Mouse (Mus musculus): ENCODE measurements around the gene Zc3h6.
"Not testable (repeated sequence)": the region's sequence is repeated elsewhere in the genome, so short reads cannot be mapped to it uniquely, and the experiment has no call there.

The Zc3h6 gene

GRCm38 (mm10) chr2:128966641-128967580 lies at the start of gene Zc3h6:
Gene Zc3h6 (plus strand): TSS chr2:128967402.
- DNase-seq (ENCODE audit: low spot score in 2 of 2), result peak; percentile 95 to 97

DNA sequence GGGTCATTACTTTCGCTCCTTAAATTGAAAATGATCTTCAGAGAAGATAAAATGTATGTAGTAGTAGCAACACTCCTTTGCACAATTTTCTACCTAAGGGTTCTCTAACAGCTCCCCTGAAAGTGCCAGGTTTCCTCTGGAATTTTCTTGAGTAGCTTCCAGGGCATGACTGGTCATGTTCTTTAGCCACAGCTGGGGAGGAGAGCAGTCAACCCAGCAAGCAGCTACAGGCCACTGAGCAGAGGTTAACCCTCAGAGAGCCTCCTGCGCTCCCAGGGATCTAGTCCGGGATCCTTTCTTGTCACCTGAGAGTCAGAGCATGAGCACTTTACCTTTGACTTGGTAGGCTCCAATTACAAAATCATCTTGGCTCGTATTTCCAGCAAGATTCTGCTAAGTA lies 42.4 kb upstream of the Zc3h6 start:
- DNase-seq (ENCODE audit: low spot score in 2 of 2), result no peak

DNA sequence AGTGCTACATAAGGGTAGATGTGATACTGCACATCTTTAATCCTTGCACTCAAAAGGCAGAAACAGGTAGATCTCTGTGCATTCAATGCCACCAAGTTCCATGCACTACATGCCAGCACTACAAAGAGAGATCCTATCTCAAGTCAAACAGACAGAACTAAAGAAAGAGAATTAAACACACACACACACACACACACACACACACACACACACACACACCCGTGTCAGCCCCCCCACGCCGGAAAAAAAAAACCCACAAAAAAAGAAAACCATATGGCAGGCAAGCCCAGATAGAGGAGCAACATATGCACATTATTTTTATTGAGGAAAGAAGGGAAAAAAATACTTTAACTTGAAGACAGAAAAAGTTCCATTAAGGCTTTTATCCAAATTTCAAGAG lies 38.8 kb upstream of the Zc3h6 start:
- DNase-seq (ENCODE audit: low spot score in 2 of 2), result no peak

DNA sequence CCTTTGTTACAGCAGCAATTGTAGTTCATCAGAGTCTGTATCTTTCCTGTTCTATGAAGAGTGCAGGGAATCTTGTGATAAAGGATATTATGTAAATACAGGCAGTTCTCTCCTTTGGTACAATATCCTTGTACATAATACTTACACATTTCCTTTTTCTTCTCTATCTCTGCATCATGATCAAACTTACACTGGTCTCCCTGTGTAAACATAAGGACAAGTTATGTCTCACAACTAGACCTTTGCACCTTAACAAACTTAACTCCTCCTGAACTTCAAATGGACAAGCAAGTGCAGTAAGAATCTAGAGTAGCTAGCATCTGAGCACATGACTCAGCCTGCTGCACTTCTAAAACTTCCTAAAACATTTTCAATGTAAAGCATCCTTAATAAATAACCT lies 36.5 kb upstream of the Zc3h6 start:
- DNase-seq (ENCODE audit: low spot score in 2 of 2), result no peak

GRCm38 (mm10) chr2:128936256-128936655 lies 30.9 kb upstream of the Zc3h6 start:
- no peak for DNase-seq (ENCODE audit: low spot score in 2 of 2)

DNA sequence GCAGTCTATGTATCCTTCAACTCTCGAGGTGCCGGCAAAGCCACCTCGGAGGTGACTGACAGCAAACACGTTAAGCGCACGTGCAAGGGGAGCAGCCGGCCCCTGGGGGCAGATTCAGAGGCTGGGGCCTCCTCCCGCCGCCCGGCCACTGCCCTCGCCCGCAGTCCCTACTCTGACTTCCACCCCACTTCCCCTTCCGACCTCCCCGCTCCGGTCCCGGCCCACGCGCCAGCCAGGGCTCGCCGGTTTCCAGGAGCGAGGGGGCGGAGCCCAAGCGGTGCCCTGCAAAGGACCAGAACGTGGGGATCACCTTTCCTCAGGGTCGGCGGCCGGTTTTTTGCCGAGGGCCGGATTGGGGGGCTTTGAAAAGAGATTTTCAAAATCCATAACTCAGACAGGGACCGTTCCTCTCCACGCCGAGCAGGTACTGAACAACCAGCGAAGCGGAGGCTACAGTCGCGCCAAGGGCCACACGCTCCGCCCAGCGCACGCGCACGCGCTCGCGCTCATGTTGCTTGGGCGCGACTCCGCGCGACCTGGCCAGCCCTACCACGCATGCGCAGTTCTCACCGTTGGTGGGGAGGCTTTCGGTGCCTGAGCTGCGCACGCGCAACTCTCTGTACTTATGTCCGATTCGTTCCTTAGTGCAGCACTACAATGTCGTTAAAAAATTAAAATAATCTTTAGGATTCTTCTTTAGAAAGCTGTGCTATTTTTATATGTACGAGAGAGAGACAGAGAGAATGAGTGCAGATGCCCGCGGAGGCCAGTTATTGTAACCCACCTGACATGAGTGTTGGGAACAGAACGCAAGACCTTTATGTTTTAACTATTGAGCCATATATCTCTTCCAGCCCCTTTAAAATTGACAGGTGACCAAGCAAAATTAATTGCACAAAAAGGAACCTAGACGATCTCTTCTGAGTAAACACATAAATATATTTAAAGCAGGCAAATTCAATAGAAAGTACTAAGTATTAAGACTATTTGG lies 23.4 kb upstream of the Zc3h6 start, which contains the start of gene Zc3h8:
Zc3h8 (minus strand) TSS at position 540 of the 991 bp plus-strand sequence.
- DNase-seq (ENCODE audit: low spot score in 2 of 2), result peak; percentile 92 to 94

GRCm38 (mm10) chr2:128947962-128948588 lies 19.1 kb upstream of the Zc3h6 start:
- no peak for DNase-seq (ENCODE audit: low spot score in 2 of 2)

DNA sequence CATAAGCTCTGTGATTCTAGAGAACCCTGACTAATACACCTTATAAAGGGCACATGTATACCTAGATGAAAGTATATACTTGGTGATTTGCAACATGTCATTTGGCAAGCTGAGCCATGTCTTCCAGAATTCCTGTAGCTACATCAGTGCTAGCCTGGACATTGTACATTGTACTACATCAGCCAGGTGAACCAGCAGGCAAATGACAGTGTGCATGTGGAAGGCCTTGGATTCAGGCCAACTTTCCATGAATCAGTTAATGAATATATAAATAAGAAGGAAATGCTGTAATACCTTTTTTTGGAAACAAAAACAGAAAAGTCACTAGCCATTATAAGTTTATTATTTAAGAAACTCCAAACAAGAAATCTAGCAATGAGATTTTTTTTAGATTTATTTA lies 13.0 kb upstream of the Zc3h6 start:
- no peak for DNase-seq (ENCODE audit: low spot score in 2 of 2)

- no peak for DNase-seq (ENCODE audit: low spot score in 2 of 2)
These were observed 1.6 kb upstream of the Zc3h6 start for GRCm38 (mm10) chr2:128965505-128966105.

DNA sequence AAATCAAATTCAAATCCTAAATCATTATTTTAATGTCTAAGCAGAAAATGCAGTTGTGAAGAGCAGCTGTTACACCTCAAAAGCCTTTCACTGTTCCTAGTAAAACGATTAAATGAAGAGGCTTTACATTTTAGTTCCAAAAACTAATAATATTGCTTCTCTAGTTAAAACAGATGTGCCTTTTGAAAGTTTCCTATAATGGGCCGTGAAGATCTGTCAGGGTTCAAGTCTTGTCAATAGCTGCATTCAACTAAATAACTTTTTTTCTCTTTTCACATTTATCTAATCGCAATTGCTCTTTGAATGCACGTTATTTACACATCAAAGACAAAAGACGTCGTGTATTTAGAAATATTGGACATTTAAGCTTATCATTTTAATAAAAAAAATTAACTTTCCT lies 966 bp upstream of the Zc3h6 start:
- no peak for DNase-seq (ENCODE audit: low spot score in 2 of 2)

GRCm38 (mm10) chr2:128967661-128968441 lies 649 bp downstream of the Zc3h6 start, which contains the start of gene Gm10762:
Gene Gm10762 (minus strand): TSS chr2:128967725.
- DNase-seq (ENCODE audit: low spot score in 2 of 2), result peak; percentile 48 to 54

DNA sequence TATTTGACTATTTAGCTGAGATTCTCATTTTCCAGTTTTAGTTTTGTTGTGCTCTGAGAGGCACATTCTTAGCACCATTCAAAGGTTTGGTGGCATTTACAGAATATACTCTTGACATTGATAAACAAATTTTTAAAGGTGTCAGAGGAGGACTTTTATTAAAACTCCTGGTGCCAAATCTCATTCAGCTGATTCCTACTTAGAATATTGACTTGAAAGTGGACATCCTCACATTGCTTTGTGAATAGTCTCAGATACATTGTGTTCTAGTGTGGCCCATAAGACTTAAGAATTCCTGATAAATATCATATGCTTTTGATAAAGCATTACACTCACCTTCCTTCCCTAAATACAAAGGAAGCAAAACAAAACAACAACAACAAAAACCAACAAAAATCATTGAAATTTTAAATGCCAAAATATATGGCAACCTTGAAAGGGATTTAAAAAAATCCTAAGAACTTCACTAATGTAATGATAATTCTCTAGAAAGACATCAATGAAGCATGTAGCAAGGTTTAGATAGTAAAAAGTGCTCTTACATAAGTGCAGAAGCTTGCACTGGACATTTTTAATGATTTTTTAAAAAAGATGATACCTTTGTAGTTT lies 1.4 kb downstream of the Zc3h6 start:
- no peak for DNase-seq (ENCODE audit: low spot score in 2 of 2)

DNA sequence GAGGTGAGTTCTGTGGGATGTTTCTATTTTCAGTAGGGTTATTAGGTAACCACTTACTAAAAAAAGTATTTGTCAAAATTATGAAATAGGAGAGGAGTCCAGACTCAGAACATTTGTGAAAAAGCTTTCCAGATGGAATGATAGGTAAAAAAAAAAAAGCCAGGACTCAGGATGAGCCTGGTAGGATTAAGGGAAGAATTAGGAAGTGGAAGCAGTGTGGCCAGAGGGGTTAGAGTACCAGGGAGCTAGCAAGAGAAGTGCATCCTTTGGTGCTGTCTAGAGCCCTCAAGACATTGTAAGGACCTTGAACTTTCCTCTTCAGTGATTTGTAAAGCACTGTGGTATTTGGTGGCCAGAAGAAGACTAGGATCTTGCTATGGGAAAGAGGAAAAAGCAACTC lies 5.1 kb downstream of the Zc3h6 start:
- DNase-seq (ENCODE audit: low spot score in 2 of 2), result no peak

GRCm38 (mm10) chr2:128975572-128975971 lies 8.4 kb downstream of the Zc3h6 start:
- DNase-seq (ENCODE audit: low spot score in 2 of 2), result no peak

- DNase-seq (ENCODE audit: low spot score in 2 of 2), result peak; percentile 4 to 12
These were observed 17.5 kb downstream of the Zc3h6 start for GRCm38 (mm10) chr2:128984746-128985145.

GRCm38 (mm10) chr2:129004872-129005271 lies 37.7 kb downstream of the Zc3h6 start:
- DNase-seq (ENCODE audit: low spot score in 2 of 2), result no peak

DNA sequence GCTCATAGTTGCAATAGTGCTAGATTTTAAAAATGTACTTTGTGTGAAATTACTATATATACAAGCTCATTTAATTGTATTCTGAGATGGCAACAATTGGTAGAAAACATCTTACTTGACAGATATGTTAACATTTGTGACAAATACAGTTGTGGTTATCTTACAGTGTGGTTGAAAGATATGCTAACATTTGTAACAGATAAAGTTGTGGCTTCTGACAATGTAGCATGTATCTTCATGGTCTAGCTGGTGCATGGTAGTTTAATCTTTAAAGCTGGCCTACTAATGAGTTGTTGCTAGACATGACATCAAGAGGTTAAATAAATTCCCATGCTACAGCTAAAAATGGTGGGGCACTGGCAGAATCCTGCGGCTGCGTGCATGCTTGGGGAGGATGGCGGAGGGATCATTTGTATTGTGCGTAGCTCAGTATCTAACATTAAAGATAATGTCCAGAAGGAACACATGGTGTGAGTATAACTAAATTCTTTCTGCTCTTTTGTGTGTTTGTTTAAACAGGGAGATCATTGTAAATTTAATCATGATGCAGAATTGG lies 39.1 kb downstream of the Zc3h6 start:
- DNase-seq (ENCODE audit: low spot score in 2 of 2), result no peak

GRCm38 (mm10) chr2:129008867-129009266 lies 41.7 kb downstream of the Zc3h6 start:
- DNase-seq (ENCODE audit: low spot score in 2 of 2), result not testable (repeated sequence)

DNA sequence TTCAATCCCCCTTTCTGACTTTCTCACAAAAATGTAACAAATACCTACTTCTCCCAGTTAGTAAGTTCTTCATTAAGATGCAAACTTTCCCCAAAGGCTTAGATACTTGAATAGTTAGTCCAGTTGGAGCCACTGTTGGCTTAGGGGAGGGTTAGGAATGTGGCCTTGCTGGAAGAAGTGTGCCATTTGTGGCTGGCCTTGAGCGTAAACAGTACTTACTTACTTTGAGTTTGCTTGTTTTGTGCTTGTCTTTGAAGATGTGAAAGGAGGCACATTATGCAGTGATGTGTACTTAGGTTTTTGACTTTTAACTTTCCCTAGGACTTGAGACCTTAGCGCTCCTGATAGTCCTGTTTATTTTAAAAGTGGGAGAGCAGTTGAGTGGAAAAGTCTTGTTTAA lies 52.9 kb downstream of the Zc3h6 start:
- DNase-seq (ENCODE audit: low spot score in 2 of 2), result no peak

DNA sequence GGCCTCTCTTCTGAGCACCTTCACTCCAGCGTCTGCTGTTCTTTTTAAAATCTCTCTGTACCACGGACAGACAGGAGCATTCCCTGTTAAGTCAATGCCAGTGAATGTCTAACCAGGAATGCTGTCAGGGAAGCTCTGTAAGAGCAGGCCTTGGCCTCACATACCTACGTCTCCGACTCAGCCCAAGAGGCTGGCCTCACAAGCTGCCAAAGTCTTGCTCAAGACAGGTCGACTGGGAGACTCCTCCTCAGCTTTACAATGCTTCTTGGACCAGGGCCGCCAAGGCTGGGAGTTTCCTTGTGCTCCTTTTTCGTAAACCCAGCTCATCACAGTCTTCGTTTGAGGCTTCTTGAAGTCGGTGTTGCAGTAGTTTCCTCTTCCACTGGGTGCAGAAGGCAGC lies 57.6 kb downstream of the Zc3h6 start:
- DNase-seq (ENCODE audit: low spot score in 2 of 2), result no peak

Data from right cerebral cortex, postnatal 36 days (tissue).